In genomic region chr5:35076369-35076768, GRCm38 (mm10) we compare ENCODE assay signal across 34 mouse cellular contexts. TPM values are rescaled to one million over a fixed set of nuclear protein-coding genes. Genes with fewer than 3 reads are reported as not detected.
"Had no signal": no experiment of that assay in that cellular context is flagged by ENCODE, and none has a peak within 500 bp of the region (broad histone marks: within the 10 kb centered on the region; RNA-seq: fewer than 3 reads in every experiment).

No protein-coding gene starts in this region.

- H3K9me3 ChIP-seq: heart, embryonic 10.5 days; heart, embryonic 12.5 days; heart, embryonic 13.5 days; heart, embryonic 15.5 days; hindbrain, embryonic 10.5 days; hindbrain, embryonic 12.5 days; hindbrain, embryonic 13.5 days; hindbrain, embryonic 15.5 days; intestine, embryonic 15.5 days; kidney, embryonic 15.5 days had no signal

- DNase-seq: heart, postnatal 10 days; heart, postnatal 14 days; heart, postnatal 36 days; heart, postnatal 4 days; kidney, adult 11 months; kidney, adult 18-20 months; kidney, adult 2 months; kidney, adult 8-10 months; kidney, adult 9 months; kidney, postnatal 10 days; kidney, postnatal 14 days; kidney, postnatal 25 days; kidney, postnatal 36 days; kidney, postnatal 4 days; layer of hippocampus, adult 9-11 months; layer of hippocampus, postnatal 36 days had no signal

- ATAC-seq: hindbrain, embryonic 16.5 days; hindbrain, postnatal 0 days; inflammation-experienced regulatory T-cells, adult 6 months; intestine, embryonic 15.5 days; intestine, embryonic 16.5 days; intestine, postnatal 0 days had no signal

- H3K36me3 ChIP-seq: hindbrain, embryonic 10.5 days; hindbrain, embryonic 12.5 days; intestine, embryonic 15.5 days; kidney, embryonic 15.5 days had no signal

- H3K4me3 ChIP-seq: heart, embryonic 10.5 days; heart, embryonic 12.5 days; heart, embryonic 13.5 days; heart, embryonic 15.5 days; hindbrain, embryonic 10.5 days; hindbrain, embryonic 12.5 days; hindbrain, embryonic 13.5 days; hindbrain, embryonic 15.5 days; intestine, embryonic 15.5 days; kidney, embryonic 15.5 days; layer of hippocampus, adult 2 months had no signal

- H3K4me1 ChIP-seq: intestine, embryonic 15.5 days had no signal

RNA-seq across cellular contexts. Expression of gene Dok7, which starts 19.8 kb away (rescaled TPM):
- total RNA-seq: hematopoietic stem cell, adult 5-6 weeks had no signal
- polyA plus RNA-seq: hindbrain, embryonic 11.5 days had no signal

RNA-seq across cellular contexts. Expression of gene Hgfac, which starts 35.1 kb away (rescaled TPM):
- polyA plus RNA-seq: hindbrain, postnatal 0 days had no signal
